ENCODE assay signal across 7 mouse cellular contexts in the genomic region with DNA sequence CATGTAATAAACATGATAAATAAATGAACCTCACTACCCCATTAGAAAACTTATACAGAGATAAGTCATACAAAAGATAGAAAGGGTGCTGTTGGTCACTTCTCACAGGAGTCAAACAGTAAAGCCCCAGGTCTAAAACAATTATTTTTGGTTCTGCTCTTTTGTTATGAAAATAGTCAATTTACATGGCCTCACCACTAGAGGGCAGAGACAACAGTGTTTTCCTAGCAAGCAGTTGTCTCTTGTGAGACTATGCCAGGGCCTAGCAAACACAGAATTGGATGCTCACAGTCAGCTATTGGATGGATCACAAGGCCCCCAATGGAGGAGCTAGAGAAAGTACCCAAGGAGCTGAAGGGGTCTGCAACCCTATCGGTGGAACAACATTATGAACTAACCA.
DNase-seq lines count a peak whose midpoint lies in the region; TF ChIP-seq lines count a peak whose summit lies in the region.
"Not testable (repeated sequence)": the region's sequence is repeated elsewhere in the genome, so short reads cannot be mapped to it uniquely, and the experiment has no call there.

No protein-coding gene starts in this region.

- not testable (repeated sequence) for H3K9me3 ChIP-seq in MEL (replicated peaks; ENCODE audit: insufficient read depth, low read length)

- not testable (repeated sequence) for H3K27ac ChIP-seq in MEL (ENCODE audit: control insufficient read depth, low read depth, low read length); heart, adult 2 months; liver, adult 2 months (replicated peaks; ENCODE audit: insufficient read depth, low read depth, low read length)

- H3K4me3 ChIP-seq in MEL (ENCODE audit: control insufficient read depth in 1 of 2, insufficient read depth in 1 of 2, low read depth in 2 of 2, low read length in 2 of 2); heart, adult 2 months; liver, adult 2 months (ENCODE audit: insufficient read depth, low read depth, low read length): not testable (repeated sequence)

- not testable (repeated sequence) for TF ChIP-seq POLR2A in MEL (IDR thresholded peaks at IDR 0.05; ENCODE audit: control insufficient read depth in 1 of 2, insufficient read depth in 1 of 2, low read depth in 1 of 2, low read length in 2 of 2, poor library complexity in 1 of 2); heart, adult 2 months (IDR thresholded peaks at IDR 0.05; ENCODE audit: insufficient read depth, low read depth, low read length); liver, adult 2 months (IDR thresholded peaks at IDR 0.05; ENCODE audit: extremely low read depth, insufficient read depth, low read length)

- H3K9ac ChIP-seq in MEL (ENCODE audit: control insufficient read depth, low read depth, low read length, poor library complexity, severe bottlenecking); heart, adult 2 months (ENCODE audit: low read depth, low read length); liver, adult 2 months (ENCODE audit: low read depth, low read length): not testable (repeated sequence)

- not testable (repeated sequence) for H3K27me3 ChIP-seq in MEL (ENCODE audit: control insufficient read depth in 1 of 2, insufficient read depth in 2 of 2, low read length in 2 of 2); heart, adult 2 months (ENCODE audit: control insufficient read depth, insufficient read depth, low read length); liver, adult 2 months (ENCODE audit: control insufficient read depth, insufficient read depth, low read length)

- H3K36me3 ChIP-seq in MEL (ENCODE audit: control insufficient read depth in 1 of 2, insufficient read depth in 2 of 2, low read length in 2 of 2); heart, adult 2 months (ENCODE audit: control insufficient read depth, insufficient read depth, low read length); liver, adult 2 months (ENCODE audit: control insufficient read depth, insufficient read depth, low read length): not testable (repeated sequence)

- H3K79me2 ChIP-seq in MEL (ENCODE audit: control insufficient read depth, insufficient read depth, low read length, poor library complexity); heart, adult 2 months (replicated peaks; ENCODE audit: control insufficient read depth, insufficient read depth, low read length); liver, adult 2 months (ENCODE audit: control insufficient read depth, insufficient read depth, low read length): not testable (repeated sequence)

- not testable (repeated sequence) for TF ChIP-seq EP300 in MEL (IDR thresholded peaks at IDR 0.05; ENCODE audit: low read depth in 1 of 2, low read length in 2 of 2); heart, adult 2 months (IDR thresholded peaks at IDR 0.05; ENCODE audit: insufficient read depth, low read depth, low read length)

- intact Hi-C loops in heart, adult 2 months (cut with DNase I): not testable (repeated sequence)

- not testable (repeated sequence) for H3K4me1 ChIP-seq in MEL (ENCODE audit: control insufficient read depth in 1 of 2, insufficient read depth in 2 of 2, low read length in 2 of 2); heart, adult 2 months (ENCODE audit: control insufficient read depth, insufficient read depth, low read length); liver, adult 2 months (ENCODE audit: control insufficient read depth, insufficient read depth, low read length)

- WGBS in heart, adult 2 months: 62% methylated on average over 1 of the region's 1 CpGs
- WGBS in liver, adult 2 months: 55% methylated on average over 1 of the region's 1 CpGs

- peak; percentile 5 to 47 (median 11); a peak in 3 of 6 replicates for TF ChIP-seq CTCF in MEL (IDR thresholded peaks at IDR 0.05 in 2 of 3, conservative IDR thresholded peaks at IDR 0.05 in 1 of 3; ENCODE audit: control insufficient read depth in 1 of 3, insufficient read depth in 1 of 3, low read depth in 2 of 3, low read length in 3 of 3, poor library complexity in 1 of 3, severe bottlenecking in 1 of 3)
- TF ChIP-seq CTCF in heart, adult 2 months (IDR thresholded peaks at IDR 0.05): peak; percentile 63
- peak; percentile 7; the same call in 1 of the 2 replicates for TF ChIP-seq CTCF in liver, adult 2 months (IDR thresholded peaks at IDR 0.05; ENCODE audit: low read depth, low read length)

- TF ChIP-seq RAD21 in MEL (IDR thresholded peaks at IDR 0.05; ENCODE audit: low read depth, low read length): peak; percentile 44

- DNase-seq in MEL (ENCODE audit: low read depth, low spot score): peak; percentile 25
- peak; percentile 25 for DNase-seq in brain, adult 2 months (ENCODE audit: low read depth, low spot score)
- peak; percentile 2 for DNase-seq in embryo, embryonic 11.5 days (ENCODE audit: low read depth, low spot score)
- DNase-seq in heart, adult 2 months: not testable (repeated sequence)
- peak; percentile 3 for DNase-seq in kidney, adult 9 months
- DNase-seq in liver, adult 2 months (ENCODE audit: extremely low read depth, low read depth, low spot score): peak; percentile 3
- peak; percentile 7 for DNase-seq in naive thymus-derived CD4-positive, alpha-beta T cell, adult 2 months (ENCODE audit: low read depth)

TF ChIP-seq in MEL, 35 proteins besides CTCF, POLR2A, EP300 and RAD21:
- peak; percentile 59 for TF ChIP-seq SMC3 (IDR thresholded peaks at IDR 0.05; ENCODE audit: low read depth, low read length)
TF ChIP-seq in MEL: peak in this region for 1; not testable (repeated sequence) for 34.

Comparison
In these comparisons a context has a peak if more than half of its experiments do, and no peak if none do; other contexts are left out.
1. CTCF ChIP-seq: peak in every context shown above with its lines; median percentile 63 in heart, adult 2 months; 11 in MEL; 7 in liver, adult 2 months.